Mouse (Mus musculus) c-Kit-positive CD71-positive TER-119-positive erythroid progenitor cells, embryonic 14.5 days (primary cell): ENCODE results near the gene Asb2.

Experiments
- DNase-seq: peaks from one replicate; pipeline ENCODE4 v3.0.0-alpha.2; 2013; ENCODE audit warnings: low spot score

The Asb2 gene

DNA sequence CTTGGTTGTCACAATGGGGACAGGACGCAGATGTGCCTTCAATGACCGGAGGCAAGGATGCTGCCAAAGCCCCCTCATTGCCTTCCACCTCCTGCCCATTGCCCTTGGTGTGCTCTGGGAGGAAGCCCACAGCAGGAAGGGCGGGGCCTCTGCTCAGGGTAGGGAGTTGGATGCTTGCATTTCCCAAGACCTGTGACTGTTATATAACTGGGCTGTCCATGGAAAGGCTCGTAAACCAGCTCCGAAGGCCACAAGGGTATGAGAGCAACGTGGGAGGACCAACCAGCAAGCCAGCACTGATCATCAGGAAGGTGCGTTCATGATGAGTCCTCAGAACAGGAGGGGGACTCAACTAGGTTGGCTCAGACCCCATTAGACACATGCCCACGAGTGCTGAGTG lies 5.0 kb upstream of the Asb2 start:
- no peak for DNase-seq

DNA sequence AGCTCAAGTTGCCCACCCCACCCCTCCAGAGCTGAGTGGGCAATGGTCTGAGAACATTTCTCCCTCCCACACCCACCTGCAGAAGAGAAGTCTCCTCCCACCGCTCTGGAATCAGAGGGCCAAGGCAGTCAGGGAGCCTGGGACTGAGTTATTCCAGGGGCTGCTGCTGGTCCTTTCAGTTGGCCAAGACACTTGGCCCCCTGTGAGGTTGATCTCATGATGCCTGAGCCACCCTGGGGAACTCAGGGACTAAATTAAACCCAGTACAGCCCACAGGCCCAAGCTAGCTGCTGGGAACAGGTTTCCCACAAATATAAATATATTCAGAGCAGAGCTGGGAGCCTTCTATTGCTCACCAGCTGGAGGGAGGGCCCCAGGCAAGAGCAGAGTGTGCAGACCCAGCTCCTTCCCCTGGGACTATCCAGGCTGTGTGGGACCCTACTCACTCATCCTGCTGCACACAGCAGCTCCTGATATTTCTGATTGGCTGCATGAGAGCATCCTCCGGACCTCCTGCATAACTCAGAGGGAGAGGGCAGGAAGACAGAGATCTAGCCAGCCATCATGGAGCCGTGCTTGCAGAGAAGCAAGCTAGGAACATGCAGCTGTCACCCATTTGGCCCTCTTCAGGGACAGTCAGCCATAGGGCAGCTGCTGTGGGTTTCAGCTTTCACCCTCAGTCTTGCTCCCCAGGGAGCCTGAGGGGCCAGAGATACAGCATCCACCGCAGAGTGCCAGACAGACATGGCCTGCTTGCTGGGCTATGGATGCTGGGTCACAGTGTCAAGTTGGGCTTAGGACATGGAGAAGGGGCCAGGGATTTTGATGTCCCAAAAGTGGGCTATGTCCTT lies 3.4 kb upstream of the Asb2 start:
- no peak for DNase-seq

DNA sequence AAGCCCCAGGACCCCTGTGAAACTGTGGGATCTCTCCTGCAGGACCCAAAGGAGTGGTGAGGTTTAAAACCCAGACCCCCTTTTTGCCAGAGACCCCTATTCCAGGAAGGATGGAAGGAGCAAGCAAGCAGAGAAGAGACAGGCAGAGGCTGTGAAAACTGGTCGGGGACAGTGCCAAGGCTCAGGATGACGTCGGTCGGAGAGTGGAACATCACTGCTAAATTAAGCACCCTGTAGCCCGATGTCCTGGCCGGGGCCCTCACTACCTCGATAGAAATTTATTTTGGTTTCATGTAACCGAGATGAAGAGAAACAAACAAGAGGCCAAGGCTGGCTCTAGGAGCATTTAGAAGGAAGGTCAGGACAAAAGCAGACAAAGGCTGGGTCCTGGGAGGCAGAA lies 2.4 kb upstream of the Asb2 start:
- no peak for DNase-seq

DNA sequence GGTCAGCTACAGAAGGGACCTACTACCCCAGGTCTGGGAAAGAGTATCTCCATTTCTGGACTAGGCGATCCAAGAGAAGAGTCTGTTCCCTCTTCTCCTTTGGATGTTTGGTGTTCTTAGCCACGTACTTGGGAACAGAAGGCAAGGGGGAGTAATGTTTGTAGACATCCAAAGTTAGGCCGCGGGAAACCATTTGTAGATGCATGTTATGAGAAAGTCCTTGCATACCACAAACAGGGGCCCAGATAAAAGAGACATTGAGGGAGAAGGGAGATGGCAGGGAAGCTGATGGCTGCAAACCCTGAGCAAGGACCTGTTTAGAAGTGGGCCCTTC lies 581 bp upstream of the Asb2 start:
- no peak for DNase-seq

DNA sequence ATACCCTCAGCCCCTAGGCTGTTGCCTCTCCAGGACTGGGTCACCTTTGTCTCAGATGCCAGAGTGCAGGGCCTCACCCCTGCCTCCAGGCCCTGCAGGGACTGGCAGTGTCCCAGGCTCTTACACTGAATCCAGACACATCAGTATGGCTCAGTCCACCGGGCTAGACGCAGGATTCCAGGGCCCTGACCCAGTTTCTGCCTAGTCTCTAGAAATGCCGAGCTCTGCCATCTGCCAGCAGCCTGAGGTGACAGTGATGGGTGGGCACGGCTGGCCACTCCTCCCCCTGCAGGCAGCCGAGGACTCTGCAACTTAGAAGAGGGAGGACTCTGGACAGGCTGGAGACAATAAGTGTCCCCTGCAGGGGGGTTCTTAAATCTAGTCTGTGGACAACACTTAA lies 2.3 kb downstream of the Asb2 start:
- DNase-seq, result no peak

DNA sequence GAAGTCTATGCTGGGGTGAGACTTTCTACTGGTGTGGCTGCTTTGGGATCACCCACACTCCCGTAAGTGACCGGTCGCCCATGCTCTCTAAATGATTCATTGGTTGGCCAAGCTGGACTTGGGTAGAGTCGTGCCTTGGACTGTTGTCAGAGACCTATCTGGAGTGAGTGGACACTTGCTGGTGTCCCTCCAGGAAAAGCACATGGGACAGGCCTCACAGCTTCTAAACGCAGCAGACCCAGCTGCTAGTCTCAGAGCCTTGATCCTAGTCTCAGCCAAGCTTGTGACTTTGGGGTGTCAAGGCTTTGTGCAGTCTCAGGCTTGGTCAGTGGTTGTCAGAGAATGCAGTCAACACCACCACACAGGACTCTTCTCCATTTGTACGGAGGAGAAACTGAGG lies 3.1 kb downstream of the Asb2 start:
- DNase-seq, result no peak

DNA sequence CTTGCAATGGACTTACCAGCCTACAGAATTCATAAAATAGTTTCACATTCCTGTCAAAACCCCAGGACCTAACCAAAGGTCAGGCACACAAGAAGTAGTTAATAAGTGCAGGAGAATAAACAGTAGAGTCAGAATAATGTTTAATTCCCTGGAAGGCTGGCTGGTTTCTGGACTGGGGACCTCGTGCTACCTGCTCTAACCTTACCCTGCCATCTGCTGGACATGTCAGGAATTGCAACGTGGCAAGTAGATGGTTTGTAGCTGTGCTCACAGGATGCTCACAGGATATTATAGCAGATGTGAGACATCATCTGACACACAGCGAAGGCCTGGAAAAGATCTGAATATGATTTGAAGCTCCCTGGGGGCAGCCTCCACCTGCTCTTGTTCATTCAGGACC lies 7.3 kb downstream of the Asb2 start:
- DNase-seq, result peak; percentile 68

DNA sequence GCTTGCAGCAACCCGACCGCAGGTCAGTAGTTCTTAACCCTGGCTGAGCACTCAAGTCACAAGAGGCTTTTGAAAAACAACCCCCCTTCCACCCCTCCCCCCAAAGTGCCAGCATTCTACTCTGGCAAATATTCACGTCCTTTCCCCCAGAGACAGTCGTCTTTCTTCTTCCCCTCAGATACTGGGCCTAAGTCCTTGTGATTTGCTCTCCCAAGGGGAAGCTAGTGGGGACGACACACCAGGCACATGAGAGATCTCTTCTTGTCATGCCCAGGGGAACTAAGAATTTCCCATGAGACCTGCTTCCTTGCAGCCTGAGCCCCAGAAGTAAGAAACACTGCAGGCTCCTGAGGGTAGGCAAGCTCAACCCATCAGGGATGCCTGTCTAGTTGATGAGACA lies 8.4 kb downstream of the Asb2 start:
- DNase-seq, result no peak

DNA sequence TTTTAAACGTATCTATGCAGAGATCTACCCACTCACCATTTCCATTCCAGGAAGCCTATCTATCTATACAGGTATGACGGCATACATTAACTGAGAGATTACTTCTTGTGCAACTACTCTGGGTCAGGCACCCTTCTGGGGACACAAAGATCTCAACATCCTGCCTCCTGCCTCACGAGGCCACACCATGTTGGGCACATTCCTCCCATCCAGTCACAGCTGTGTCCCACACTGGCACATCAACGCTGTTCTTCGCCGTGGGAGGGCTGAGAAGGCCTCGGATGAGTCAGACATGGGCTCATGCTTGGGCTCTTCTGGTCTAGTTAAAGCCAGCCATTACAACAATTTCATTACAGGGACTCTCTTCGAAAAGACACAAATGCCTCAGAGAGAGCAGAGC lies 8.9 kb downstream of the Asb2 start:
- no peak for DNase-seq

DNA sequence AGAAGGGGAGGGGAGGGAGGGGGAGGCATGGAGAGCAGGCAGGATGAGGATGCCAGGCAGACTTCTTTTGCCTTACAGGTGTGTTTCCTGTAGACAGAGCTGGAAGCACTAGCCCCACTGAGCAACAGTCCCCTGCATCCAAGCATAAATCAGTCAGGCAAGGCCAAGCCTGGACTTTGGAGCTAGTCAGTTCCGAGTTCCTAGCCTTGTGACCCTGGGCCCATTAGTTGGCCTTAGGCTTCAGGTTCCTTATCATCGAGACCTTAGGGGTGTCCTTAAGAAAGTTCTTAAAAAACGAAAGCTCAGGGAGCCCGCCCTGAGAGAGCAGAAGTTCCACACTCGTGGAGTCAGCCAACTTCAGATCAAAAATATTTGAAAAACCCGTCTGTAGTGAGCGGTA lies 10.9 kb downstream of the Asb2 start:
- no peak for DNase-seq

DNA sequence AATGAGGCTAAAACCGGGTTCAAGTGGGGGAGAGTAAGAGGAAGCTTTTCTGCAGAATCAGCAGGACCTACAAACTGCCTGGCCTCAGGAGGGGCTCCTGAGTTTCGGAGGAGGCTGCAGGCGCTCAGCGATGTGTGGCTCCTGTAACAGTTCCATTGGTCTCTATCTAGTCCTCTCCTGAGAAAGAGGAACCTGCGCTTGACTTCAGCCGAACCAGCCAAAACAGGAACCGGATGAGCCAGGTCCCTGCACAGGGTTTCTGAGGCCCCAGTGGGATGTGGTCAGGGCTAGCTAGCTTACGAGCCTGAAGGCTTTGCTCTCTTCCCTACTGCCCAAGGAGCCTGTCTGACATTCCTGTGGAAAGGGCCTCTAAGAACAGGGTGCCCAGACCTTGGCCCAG lies 12.3 kb downstream of the Asb2 start:
- no peak for DNase-seq

DNA sequence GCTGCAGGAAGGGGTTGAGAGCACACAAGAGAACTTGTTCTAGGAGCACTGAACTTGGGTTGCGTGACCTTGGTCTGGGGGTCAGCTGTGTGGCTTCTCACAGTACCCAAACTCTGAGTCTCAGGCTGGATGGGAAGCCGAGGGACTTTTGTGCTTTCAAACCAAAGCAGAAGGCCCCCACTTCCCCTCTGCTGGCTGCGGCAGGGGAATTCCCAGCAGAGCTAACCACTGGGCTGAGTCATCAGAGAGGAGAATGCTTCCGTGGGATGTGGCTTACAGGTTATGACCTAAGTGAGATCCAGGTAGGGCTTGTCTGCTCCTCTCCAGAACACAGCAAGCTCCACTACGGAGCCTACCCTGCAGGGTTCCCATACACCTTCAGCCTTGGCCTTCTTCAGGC lies 14.6 kb downstream of the Asb2 start:
- DNase-seq, result no peak

DNA sequence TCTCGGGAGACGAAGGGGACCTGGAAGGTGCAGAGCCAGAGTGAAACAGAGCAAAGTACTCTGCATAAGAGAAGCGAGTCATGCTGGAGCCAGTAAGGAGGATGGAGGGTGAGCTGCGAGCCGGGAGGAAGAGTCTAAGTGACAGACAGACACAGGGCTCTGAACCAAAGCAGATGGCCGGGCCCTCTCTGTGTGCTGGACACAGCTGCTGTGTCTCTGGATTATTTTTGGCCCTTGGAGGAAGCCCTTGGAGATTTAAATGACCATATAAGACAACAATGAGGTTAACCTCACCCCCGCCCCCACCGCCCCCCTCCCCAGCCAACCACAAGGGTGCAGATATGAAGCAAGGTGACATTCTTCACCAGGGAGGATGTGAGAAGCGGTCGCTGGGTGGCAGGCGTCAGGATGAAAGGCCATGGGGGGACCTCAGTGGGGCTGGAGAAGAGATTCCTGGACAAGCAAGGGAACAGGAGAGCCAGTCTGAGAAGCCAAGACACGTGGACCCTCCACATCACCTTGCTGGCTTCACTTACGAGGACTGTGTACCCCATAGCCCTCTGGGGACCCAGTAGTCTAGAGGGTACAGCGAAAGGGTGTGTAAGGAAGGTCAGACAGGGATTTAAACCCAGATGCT lies 17.5 kb downstream of the Asb2 start:
- DNase-seq, result no peak

DNA sequence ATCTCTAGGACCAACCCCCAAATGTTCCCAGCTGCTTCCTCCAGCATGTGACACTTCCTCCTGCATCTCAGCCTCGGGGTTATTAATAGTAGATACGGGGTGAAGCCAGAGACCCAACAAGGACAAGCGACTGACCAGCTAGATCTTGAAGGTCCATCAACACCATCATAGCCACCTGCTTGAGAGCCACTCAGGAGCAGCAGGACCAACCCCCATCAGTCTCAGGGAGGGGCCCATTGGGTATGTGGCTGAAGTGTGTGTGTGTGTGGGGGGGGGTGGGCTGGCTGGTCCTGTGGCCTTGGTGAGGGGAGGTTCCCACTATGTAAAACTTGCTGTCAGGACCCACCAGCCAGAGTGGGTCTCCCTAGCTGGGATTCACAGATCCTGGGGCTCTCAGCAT lies 19.0 kb downstream of the Asb2 start:
- DNase-seq, result no peak

DNA sequence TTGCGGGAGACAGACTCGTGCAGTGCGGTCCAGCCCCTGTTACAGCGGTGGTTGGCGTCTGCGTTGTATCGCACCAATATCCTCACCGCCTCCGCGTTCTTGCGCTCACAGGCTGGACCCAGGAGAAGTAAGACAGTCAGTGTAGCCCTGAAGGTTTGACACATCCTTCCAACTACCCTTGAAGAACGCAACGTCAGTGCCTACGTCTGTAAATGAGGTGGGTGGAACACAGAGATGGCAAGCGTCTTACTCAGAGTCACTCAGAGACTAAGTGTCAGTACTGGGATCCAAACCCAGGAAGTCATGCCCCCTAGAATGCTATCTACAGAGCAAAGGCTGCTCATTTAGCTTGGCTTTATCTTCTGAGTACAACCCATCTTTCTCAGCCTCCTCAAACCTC lies 22.4 kb downstream of the Asb2 start:
- DNase-seq, result no peak

DNA sequence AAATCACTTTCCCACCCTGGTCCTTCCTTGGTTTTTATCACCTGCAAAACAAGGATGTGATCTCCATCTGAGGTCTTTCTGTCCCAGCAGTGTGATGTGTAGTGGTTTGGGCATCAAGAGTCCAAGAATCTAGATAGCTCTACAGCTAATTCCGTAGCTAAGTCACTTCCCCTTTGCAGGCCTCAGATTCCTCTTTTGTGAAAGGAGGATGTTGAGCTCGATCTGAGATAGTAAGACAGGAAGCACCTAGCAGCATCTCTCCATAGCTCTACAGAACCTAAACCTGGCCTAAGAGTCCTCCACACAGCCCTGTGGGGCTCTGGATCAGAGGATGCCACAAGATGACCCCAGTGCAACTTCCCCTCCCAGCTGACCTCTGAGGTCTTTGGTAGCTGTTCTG lies 22.9 kb downstream of the Asb2 start:
- DNase-seq, result no peak

DNA sequence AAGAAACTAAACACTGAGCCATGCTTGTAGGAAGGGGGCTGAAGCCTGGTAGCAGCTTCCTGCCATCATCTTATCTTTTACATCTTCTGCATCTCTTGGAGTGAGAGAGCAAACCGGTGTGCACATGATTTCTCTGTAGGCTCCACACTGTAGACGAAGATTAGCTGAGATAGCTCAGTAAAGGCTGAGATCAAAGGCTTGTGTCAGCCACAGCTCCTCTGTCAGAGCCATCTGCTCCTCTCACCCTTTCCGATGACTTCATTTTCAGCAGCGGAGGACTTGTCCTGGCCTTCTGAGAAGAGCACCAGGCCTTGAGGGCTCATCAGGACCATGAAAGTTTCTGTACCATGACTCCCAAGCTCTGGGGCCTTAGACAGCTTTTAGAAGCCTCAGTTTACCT lies 24.3 kb downstream of the Asb2 start:
- DNase-seq, result no peak

DNA sequence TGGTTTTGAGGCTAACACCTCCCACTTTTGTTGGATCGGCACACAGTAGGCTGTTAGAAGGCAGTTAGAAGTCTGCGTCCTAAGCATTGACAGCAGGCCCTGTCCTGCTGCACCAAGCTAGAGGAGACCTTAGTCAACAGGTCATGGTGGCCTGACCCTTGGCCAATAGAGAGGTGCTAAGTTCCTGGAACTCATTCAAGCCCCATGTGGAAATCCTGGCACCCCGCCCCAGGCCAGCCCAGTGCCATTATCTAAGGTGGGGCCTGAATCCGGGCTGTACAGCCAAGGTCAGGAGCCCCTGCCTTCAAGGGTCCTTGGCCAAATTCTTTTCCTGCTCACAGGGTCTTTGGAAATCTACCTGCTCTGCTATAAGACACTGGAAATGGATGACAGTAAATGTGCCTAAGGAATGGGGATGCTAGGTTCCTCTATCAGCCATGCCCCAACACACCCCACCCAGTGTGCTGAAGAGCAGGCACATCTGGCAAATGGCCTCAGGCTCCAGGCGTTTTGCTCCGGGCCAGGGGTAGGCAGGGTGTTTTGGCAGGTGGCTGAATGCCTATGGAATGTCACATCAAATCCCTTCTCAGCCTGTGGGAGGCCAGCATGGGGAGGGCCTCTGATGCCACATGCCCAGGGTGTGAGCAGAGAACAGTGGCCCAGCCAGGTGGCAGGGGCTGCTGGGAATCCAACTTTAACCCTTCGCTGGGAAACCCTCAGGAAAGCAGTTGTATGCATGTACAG lies 27.2 kb downstream of the Asb2 start:
- no peak for DNase-seq

DNA sequence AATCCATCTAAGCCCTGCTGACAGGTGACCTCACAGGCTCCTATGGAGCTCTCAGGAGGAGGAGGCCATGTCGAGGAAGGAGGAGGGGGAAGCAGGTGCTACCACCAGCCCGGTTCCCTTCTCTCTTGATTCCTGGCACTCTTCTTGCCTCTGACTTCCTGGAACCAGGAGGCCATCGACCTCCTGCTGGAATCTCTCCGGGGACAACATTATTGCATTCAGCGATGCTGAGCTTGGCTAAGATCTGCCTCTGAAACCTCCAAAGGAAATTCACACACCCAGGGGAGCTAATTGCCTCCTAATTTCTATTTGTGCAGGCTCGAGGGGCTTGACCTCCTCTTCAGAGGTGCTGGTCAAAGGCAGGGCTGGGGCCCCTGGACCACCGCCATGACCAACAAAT lies 28.7 kb downstream of the Asb2 start:
- no peak for DNase-seq

DNA sequence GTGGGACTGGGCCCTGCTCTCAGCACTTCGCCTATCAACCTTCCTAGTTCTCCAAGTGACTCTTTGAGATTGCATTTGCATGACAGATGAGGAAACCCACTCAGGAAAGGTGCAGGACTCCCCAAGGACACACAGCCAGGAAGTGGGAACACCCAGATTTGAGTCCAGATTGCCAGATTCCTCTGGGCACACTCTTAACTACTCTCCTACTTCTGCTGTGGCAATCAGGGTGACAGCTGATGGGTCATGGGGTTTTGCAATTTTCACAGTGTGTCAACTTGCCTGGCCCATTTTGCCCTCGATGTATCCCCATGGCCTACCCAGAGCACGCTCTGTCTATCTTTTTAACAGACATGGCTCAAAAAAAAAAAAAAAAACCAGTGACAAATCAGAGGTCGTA lies 29.2 kb downstream of the Asb2 start:
- DNase-seq, result no peak

DNA sequence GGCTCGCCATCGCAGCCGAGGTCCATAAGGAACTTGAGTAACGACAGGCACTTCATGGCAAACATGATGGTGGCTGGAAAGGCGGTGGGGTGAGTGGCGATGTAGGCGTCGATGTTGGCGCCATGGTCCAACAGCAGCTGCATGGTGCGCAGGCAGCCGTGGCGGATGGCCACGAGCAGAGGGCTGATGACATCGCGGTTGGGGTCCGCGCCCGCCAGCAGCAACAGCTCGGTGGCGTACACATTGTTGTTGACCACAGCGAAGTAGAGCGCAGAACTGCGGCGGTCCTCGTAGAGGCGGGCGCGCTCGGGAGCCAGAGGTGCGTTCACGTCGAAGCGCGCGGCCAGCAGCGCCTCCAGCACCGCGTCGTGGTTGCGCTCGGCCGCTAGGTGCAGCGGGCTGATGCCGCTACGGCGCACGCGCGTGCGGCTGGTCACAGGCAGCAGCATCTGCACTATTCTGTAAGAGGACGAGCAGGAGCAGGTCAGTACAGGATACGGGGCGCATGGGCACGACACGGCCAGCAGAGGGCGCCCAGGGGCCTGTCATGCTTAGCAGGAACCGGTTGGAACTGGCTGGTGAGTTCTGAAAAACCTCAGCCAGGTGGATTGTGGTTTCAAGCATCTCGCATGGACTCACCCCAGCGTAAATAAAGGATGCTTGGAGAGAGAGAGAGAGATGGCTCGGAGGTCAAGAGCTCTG lies 30.5 kb downstream of the Asb2 start:
- peak; percentile 57 for DNase-seq

DNA sequence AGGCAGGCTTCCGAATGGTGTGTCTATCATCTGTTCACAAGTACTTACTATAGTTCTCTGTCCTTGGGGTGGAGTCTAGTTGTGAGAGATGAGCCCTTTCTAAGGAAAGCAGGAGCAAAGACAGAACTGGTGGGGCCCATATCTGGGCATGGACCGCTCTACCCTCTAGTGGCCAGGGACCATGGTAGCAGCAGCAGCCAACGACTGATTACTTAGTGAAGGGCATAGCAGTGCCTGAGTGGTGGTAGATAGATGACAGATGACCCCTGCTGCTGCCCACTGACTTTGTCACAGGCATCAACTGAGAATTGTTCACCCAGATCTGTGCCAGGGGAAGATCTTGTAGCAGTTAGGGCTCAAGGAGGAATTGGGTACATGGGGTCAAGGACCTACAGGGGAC lies 33.0 kb downstream of the Asb2 start:
- DNase-seq, result no peak
